Mouse (Mus musculus): ENCODE measurements around the gene Khdrbs2. TPM values are rescaled to one million over a fixed set of nuclear protein-coding genes. Genes with fewer than 3 reads are reported as not detected.
"Not testable (repeated sequence)": the region's sequence is repeated elsewhere in the genome, so short reads cannot be mapped to it uniquely, and the experiment has no call there.

Khdrbs2 gene
- polyA plus RNA-seq, 1 experiment from 2014 or later = 8.8 TPM

DNA sequence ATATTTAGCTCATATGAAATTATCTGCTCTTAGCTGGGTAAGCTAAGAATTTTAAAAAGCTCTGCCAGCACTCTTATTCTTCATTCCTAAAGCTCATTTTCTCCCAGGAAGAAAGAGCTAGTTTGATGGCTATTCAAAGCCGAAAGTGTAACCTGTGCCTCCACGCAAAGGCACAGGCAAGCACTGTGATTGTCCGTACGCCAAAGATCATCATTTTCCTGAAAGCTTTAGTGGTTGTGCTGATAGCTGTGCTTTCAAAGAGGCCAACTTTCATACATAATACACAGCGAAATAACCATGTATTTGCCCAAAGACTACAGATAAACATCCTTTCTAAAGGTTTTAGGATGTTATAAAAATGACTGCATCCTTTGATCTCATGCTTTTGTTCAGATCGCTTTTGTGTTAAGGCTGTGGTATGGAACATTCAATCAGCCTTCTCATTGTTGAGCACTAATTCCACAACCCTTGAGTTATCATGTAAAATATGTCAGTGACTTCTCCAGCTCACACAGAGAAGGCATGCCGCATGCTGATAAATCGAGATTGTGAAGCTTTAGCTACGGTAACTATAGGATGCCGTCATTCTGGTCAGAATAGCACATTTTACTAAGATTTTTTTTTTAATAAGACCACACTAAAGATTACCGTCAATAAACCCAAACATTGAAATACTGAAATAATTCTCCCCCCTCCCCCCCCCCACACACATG lies 299.1 kb downstream of the Khdrbs2 start:
- H3K27me3 ChIP-seq = no peaks in the 10 kb centered on the region
- WGBS = 90% methylated on average over 11 of the region's 11 CpGs

DNA sequence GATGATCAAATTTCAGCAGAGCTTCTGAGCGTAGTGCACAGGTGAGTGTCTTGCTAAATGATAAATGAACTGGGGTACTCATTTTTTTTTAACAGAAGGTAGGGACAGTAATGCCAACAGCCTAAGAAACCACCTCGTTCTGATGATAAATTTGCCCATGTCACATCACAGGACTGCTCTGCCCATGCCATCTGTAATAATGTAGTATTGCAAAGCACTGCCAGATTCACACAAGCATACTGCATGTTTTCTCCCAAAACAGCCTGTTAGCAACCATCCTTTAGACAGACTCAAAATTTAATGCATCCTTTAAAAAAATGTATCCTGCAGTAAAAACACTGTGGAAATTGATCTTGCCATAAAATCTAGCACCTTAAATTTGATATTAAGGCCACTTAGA lies 315.4 kb downstream of the Khdrbs2 start:
- Histone ChIP-seq H3K4me3 (no peak overlapping the region), H3K27me3 (no peaks in the 10 kb centered on the region), H3K4me2 (no peak overlapping the region), H3K36me3 (no peaks in the 10 kb centered on the region), H3K27ac (no peak overlapping the region), H3K4me1 (no peaks in the 10 kb centered on the region), H3K9me3 (no peaks in the 10 kb centered on the region), H3K9ac (no peak overlapping the region)
- WGBS = 78% methylated on average over 2 of the region's 2 CpGs
- ATAC-seq (ENCODE audit: insufficient number of reproducible peaks, insufficient read depth, low FRiP score, low TSS enrichment, low read depth) = no peak

More for the DNA sequence above, 299.1 kb downstream of the Khdrbs2 start:
- H3K4me1 ChIP-seq = no peaks in the 10 kb centered on the region
- no peak for ATAC-seq (ENCODE audit: insufficient number of reproducible peaks, insufficient read depth, low FRiP score, low TSS enrichment, low read depth)
- no peak overlapping the region for H3K9ac ChIP-seq
- H3K4me3 ChIP-seq = no peak overlapping the region
- H3K36me3 ChIP-seq = no peaks in the 10 kb centered on the region
- no peak overlapping the region for H3K4me2 ChIP-seq
- no peaks in the 10 kb centered on the region for H3K9me3 ChIP-seq
- no peak overlapping the region for H3K27ac ChIP-seq

DNA sequence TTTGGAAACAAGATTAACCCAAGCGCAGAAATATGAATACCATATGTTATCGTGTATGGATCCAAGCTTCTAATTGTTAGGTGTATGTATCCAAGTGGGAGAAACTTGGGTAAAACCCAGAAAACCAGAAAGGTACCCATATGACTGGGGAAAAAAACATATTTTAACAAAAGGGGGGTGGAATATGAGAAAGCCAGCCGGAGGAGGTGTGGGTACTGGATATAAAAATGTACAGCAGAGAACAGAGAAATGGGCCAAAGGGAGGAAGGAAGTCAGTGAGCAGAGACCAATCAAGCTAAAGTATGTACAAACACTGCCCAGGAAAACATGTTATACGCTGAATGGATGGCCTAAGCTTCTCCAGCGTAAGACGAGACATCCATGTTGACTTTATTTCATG lies 330.9 kb downstream of the Khdrbs2 start:
- Histone ChIP-seq H3K36me3 (no peaks in the 10 kb centered on the region), H3K9ac (no peak overlapping the region), H3K4me3 (no peak overlapping the region), H3K4me2 (no peak overlapping the region), H3K4me1 (no peaks in the 10 kb centered on the region), H3K27me3 (no peaks in the 10 kb centered on the region), H3K27ac (no peak overlapping the region), H3K9me3 (no peaks in the 10 kb centered on the region)
- WGBS = 82% methylated on average over 6 of the region's 6 CpGs
- ATAC-seq (ENCODE audit: insufficient number of reproducible peaks, insufficient read depth, low FRiP score, low TSS enrichment, low read depth) = no peak

DNA sequence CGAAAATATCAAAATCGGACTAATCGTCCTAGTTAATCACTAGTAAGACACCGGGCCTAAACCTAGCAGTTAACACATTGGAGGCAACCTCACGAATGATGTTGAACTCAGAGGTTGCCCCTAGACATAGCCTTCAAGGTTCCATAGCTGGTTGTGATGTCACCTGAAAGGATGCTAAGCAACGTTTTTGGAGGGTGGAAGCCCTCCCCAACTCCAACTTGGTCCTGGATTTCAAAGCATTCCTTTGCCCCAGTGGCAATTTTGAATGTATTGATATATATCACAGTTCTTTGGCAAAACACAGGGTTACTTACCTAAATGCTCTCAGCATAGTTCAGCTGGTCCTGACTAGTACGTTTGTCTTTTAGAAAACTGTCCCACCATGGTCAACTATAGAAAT lies 374.7 kb downstream of the Khdrbs2 start, which contains the start of gene Gm5415:
TSS of gene Gm5415 (minus strand) at position 101 of the 400 bp plus-strand sequence.
- not testable (repeated sequence) for H3K9ac ChIP-seq; H3K9me3 ChIP-seq; H3K27ac ChIP-seq; H3K4me1 ChIP-seq; ATAC-seq (ENCODE audit: insufficient number of reproducible peaks, insufficient read depth, low FRiP score, low TSS enrichment, low read depth); H3K27me3 ChIP-seq; H3K36me3 ChIP-seq; H3K4me2 ChIP-seq; H3K4me3 ChIP-seq
- WGBS = 80% methylated on average over 3 of the region's 7 CpGs

DNA sequence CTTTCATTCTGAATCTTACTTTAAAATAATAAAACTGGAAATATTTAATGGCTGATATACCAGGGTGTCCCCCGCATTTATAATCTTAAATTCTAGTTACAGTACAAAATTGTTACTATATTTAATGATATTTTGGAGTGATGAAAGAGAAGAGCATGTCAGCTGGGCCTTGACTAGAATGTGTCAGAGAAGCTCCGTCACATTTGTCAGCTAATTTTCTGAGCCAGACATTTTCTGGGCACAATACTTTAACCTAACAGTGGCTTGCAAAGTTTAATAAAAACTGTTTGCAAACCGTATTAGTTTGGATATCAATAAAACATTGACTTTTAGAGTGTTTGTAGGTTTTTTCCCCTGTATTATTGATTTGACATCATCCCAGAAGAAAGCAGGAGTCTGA lies 380.9 kb downstream of the Khdrbs2 start:
- Histone ChIP-seq H3K9me3 (no peaks in the 10 kb centered on the region), H3K4me2 (no peak overlapping the region), H3K27ac (no peak overlapping the region), H3K4me1 (no peaks in the 10 kb centered on the region), H3K9ac (no peak overlapping the region), H3K36me3 (no peaks in the 10 kb centered on the region), H3K27me3 (no peaks in the 10 kb centered on the region), H3K4me3 (no peak overlapping the region)
- WGBS = 84% methylated on average over 3 of the region's 3 CpGs
- ATAC-seq (ENCODE audit: insufficient number of reproducible peaks, insufficient read depth, low FRiP score, low TSS enrichment, low read depth) = no peak

DNA sequence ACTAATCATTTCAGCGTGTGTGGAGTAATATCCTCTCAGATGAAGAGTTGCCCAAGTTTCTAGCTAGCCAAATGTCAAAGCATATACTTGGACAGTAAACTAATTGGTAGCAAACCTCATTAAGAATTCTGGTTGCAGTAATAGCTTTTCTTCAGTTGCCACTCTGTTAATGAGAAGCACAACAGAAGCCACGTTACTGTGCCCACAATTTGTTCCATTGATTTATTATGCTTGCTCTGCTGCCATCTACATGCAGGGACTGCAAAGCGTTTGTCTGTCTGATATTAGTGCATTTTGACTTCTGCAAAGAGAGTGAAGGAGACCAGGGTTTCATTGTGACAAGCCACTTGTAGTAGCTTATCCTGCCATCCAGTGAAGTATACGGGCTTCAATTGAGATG lies 381.4 kb downstream of the Khdrbs2 start:
- Histone ChIP-seq H3K9ac (no peak overlapping the region), H3K36me3 (no peaks in the 10 kb centered on the region), H3K4me1 (no peaks in the 10 kb centered on the region), H3K4me3 (no peak overlapping the region), H3K27ac (no peak overlapping the region), H3K4me2 (no peak overlapping the region), H3K9me3 (no peaks in the 10 kb centered on the region), H3K27me3 (no peaks in the 10 kb centered on the region)
- WGBS = 48% methylated on average over 4 of the region's 4 CpGs
- ATAC-seq (ENCODE audit: insufficient number of reproducible peaks, insufficient read depth, low FRiP score, low TSS enrichment, low read depth) = no peak

DNA sequence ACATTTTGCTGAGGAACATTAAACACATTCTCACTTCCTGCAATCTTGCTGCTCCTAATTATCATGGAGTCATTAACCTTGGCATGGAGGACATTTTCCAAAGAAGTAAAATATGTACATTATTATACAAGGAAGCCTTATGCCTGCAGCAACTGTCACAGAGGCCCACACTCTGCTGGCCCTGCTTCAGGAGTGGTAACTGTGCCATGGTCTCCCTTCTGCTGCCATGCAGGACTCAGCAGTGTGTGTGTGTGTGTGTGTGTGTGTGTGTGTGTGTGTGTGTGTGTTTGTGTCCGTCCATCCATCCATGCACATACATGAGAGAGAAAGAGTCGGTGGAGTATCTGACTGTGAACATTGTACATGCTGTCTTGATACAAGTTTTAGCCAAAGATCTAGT lies 396.4 kb downstream of the Khdrbs2 start:
- H3K9ac ChIP-seq = no peak overlapping the region
- no peak overlapping the region for H3K4me2 ChIP-seq
- no peaks in the 10 kb centered on the region for H3K36me3 ChIP-seq
- 78% methylated on average over 2 of the region's 2 CpGs for WGBS
- ATAC-seq (ENCODE audit: insufficient number of reproducible peaks, insufficient read depth, low FRiP score, low TSS enrichment, low read depth) = no peak
- no peaks in the 10 kb centered on the region for H3K27me3 ChIP-seq
- no peak overlapping the region for H3K27ac ChIP-seq
- no peaks in the 10 kb centered on the region for H3K9me3 ChIP-seq
- no peaks in the 10 kb centered on the region for H3K4me1 ChIP-seq
- no peak overlapping the region for H3K4me3 ChIP-seq

DNA sequence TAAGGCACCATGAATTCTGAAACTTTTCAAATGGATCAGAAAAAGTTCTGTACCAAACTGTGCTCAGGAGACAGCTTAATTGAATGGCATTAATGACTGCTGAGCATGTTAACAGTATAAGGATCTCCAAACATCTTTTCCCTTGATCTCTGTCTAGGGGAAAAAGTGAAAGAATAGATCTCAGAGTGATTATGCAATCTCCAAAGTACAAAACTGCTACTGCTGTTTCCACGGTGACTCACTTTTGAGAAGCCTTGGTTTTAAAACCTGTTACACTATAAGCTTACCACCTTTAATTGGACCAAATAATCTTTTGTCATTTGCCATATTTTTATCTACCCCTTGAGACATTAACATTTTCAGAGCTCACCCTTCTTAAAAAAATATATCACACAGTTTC lies 453.5 kb downstream of the Khdrbs2 start:
- H3K27ac ChIP-seq = no peak overlapping the region
- H3K27me3 ChIP-seq = no peaks in the 10 kb centered on the region
- H3K36me3 ChIP-seq = no peaks in the 10 kb centered on the region
- WGBS = 89% methylated on average over 1 of the region's 1 CpGs
- H3K4me1 ChIP-seq = no peaks in the 10 kb centered on the region
- H3K9ac ChIP-seq = no peak overlapping the region
- no peaks in the 10 kb centered on the region for H3K9me3 ChIP-seq
- ATAC-seq (ENCODE audit: insufficient number of reproducible peaks, insufficient read depth, low FRiP score, low TSS enrichment, low read depth) = no peak
- H3K4me3 ChIP-seq = no peak overlapping the region
- H3K4me2 ChIP-seq = no peak overlapping the region

DNA sequence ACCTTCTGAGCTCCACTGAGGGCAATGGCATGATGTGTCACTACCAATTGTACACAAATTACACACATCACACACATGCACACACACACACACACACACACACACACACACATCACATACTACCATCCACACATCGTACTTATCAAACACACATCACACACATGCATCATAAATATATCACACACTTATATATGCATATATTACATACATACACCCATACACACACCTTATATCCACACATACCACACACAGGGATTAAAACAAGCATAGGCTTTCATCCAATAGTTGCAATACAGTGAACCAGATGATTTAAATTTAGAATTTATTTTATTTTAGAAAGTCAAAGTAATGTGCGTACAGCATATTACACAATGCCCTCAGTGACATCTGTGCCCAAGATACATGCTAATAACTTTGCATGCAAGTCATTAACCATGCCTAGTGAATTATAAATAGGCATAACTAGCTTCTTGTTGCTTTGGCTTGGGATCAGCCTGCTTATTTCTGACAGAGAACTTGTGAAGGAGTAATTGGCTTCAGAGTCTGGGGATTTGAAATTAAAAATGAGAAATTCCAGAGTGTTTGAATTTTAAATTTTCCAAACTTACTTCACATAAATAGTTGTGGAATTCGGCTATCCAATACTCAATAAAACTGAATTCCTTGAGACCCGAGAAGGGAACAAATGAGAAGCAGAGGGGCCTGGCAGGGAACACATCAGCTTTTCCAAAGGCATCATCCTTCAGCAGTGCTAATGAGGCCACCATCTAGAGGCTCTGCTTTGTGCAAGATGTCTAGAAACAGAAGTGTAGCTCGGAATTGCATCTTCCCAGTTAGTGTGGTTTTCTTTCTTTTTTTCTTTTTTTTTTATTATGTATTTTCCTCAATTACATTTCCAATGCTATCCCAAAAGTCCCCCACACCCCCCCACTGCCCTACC lies 460.2 kb downstream of the Khdrbs2 start:
- H3K4me3 ChIP-seq = no peak overlapping the region
- 67% methylated on average over 5 of the region's 5 CpGs for WGBS
- H3K4me1 ChIP-seq = no peaks in the 10 kb centered on the region
- H3K9ac ChIP-seq = no peak overlapping the region
- H3K27ac ChIP-seq = no peak overlapping the region
- no peak overlapping the region for H3K4me2 ChIP-seq
- no peaks in the 10 kb centered on the region for H3K36me3 ChIP-seq
- no peaks in the 10 kb centered on the region for H3K9me3 ChIP-seq
- H3K27me3 ChIP-seq = no peaks in the 10 kb centered on the region
- ATAC-seq (ENCODE audit: insufficient number of reproducible peaks, insufficient read depth, low FRiP score, low TSS enrichment, low read depth) = no peak

DNA sequence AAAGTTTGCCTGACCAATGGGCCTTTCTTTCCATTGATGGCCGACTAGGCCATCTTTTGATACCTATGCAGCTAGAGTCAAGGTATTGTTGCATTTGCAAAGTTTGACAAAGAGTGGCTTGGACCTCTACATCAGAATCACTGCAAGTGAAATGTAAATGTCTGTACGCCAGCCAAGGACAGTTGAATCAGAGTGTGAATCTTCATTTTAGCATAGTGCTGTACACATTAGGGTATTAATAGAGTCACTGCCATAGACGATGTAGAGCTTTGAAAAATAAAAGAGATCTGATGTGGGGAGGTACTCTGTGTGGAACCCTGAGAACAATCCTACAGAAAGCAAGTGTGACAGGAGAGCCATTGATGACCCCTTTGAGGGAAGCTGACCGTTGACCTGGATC lies 460.9 kb downstream of the Khdrbs2 start:
- H3K9me3 ChIP-seq = no peaks in the 10 kb centered on the region
- H3K36me3 ChIP-seq = no peaks in the 10 kb centered on the region
- no peaks in the 10 kb centered on the region for H3K4me1 ChIP-seq
- ATAC-seq (ENCODE audit: insufficient number of reproducible peaks, insufficient read depth, low FRiP score, low TSS enrichment, low read depth) = no peak
- no peak overlapping the region for H3K9ac ChIP-seq
- WGBS = 85% methylated on average over 4 of the region's 4 CpGs
- no peak overlapping the region for H3K4me2 ChIP-seq
- no peaks in the 10 kb centered on the region for H3K27me3 ChIP-seq
- no peak overlapping the region for H3K27ac ChIP-seq
- no peak overlapping the region for H3K4me3 ChIP-seq

DNA sequence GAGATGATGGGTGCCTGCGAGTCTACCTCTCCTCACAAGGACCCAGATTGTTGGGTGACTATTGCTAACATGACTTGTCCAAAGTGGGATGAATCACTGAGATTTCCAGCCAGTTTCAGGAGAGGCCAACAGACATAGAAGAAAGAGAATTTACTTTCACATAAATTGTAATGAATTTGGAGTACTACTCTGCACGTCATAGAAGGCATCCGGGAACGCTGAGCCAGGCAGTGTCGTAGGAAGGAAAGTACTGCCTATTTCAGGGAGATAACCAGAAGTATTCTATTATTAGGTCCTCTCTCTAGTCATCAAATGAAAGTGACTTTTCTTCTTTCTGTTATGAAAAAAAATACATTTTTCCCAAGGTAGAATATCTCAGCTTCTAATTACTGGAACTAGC lies 466.6 kb downstream of the Khdrbs2 start:
- H3K36me3 ChIP-seq = no peaks in the 10 kb centered on the region
- no peak for ATAC-seq (ENCODE audit: insufficient number of reproducible peaks, insufficient read depth, low FRiP score, low TSS enrichment, low read depth)
- no peaks in the 10 kb centered on the region for H3K27me3 ChIP-seq
- no peak overlapping the region for H3K4me2 ChIP-seq
- WGBS = 91% methylated on average over 5 of the region's 5 CpGs
- H3K4me1 ChIP-seq = no peaks in the 10 kb centered on the region
- no peak overlapping the region for H3K9ac ChIP-seq
- no peak overlapping the region for H3K4me3 ChIP-seq
- no peaks in the 10 kb centered on the region for H3K9me3 ChIP-seq
- H3K27ac ChIP-seq = no peak overlapping the region

DNA sequence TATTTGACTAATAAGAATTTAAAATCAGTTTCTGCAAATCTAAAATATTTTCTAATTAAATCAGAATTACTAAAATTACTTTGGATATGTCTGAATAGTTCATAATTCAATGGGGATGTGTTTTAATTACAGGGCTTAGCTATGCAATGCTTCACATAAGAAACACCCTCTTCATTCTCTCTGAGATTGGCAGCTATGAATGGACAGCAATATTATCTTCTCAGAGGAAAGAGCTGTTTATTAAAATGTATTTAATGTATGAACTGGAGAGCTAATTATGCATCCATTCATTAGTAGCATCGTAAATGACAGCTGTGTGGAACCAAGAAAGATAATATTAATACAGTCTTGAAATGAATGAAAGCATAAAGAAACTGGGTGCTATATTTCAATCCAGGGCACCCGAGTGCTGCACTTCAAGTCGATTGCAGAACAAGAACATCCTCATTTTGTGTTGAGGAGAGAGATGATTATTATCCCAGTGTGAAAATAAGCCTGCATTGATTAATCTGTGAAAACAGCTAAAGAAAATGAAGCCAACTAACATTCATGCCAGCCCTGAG lies 477.2 kb downstream of the Khdrbs2 start:
- Histone ChIP-seq H3K36me3 (no peaks in the 10 kb centered on the region), H3K4me3 (no peak overlapping the region), H3K9ac (no peak overlapping the region), H3K9me3 (no peaks in the 10 kb centered on the region), H3K4me1 (no peaks in the 10 kb centered on the region), H3K27me3 (no peaks in the 10 kb centered on the region), H3K27ac (no peak overlapping the region), H3K4me2 (no peak overlapping the region)
- ATAC-seq (ENCODE audit: insufficient number of reproducible peaks, insufficient read depth, low FRiP score, low TSS enrichment, low read depth) = no peak
- 79% methylated on average over 3 of the region's 3 CpGs for WGBS
